Comparison of ENCODE assay signal across 27 mouse cellular contexts in the genomic region with DNA sequence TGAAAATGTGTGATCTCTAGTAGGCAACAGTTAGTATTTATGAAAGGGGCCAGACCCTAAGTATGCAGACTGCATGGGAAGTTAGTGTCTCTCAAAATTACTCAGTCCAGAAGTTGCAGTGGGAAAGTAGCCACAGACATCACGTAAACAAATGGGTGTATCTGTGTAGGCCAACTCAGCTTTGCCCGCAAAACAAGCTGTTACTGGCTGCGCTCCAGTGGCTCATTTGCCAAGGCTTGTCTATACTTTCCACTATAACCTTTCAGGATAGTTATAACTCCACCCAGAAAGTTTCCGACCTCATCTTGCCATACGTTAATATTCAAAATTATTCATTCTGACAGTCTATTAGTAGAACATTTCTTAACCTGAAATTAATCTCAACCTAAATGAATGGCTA.
DNase-seq lines count a peak whose midpoint lies in the region; ATAC-seq and TF ChIP-seq lines count a peak whose summit lies in the region.
"Had no signal": no experiment of that assay in that cellular context is flagged by ENCODE, and none has a peak within 500 bp of the region (broad histone marks: within the 10 kb centered on the region; RNA-seq: fewer than 3 reads in every experiment).

No protein-coding gene starts in this region.

- H3K9ac ChIP-seq in CH12.LX (ENCODE audit: insufficient read depth, low read depth): no peak overlapping the region
- no peak overlapping the region for H3K9ac ChIP-seq in kidney, embryonic 14.5 days (ENCODE audit: low read depth, low read length)
- H3K9ac ChIP-seq: embryonic facial prominence, embryonic 15.5 days; forebrain, embryonic 12.5 days; forebrain, postnatal 0 days; heart, embryonic 15.5 days; hindbrain, embryonic 12.5 days; intestine, embryonic 15.5 days; limb, embryonic 12.5 days; liver, embryonic 15.5 days had no signal

- no peak for TF ChIP-seq POLR2A in CH12.LX (IDR thresholded peaks at IDR 0.05; ENCODE audit: low read depth, low read length)

- no peak for ATAC-seq in kidney, embryonic 14.5 days (ENCODE audit: low FRiP score, low TSS enrichment)
- ATAC-seq: forebrain, postnatal 0 days; hindbrain, postnatal 0 days; intestine, embryonic 15.5 days had no signal

- no peak for TF ChIP-seq RAD21 in CH12.LX (IDR thresholded peaks at IDR 0.05; ENCODE audit: low read depth, low read length)

- no peaks in the 10 kb centered on the region for H3K79me2 ChIP-seq in CH12.LX (replicated peaks; ENCODE audit: control insufficient read depth, extremely low read depth, insufficient read depth, poor library complexity, severe bottlenecking)

- in situ Hi-C loops in CH12.LX (cut with MboI; ENCODE audit: low pct_ligation_motif_present, low pct_unique_long_range_greater_than_20kb, low sequenced_read_pairs): no loop called here

- H3K9me3 ChIP-seq in CH12.LX (replicated peaks; ENCODE audit: low read length): no peaks in the 10 kb centered on the region
- H3K9me3 ChIP-seq in kidney, embryonic 14.5 days (ENCODE audit: control insufficient read depth, low read length): no peaks in the 10 kb centered on the region
- H3K9me3 ChIP-seq: embryonic facial prominence, embryonic 15.5 days; forebrain, embryonic 12.5 days; heart, embryonic 10.5 days; heart, embryonic 15.5 days; hindbrain, embryonic 12.5 days; intestine, embryonic 15.5 days; limb, embryonic 12.5 days; liver, embryonic 15.5 days had no signal

- H3K27ac ChIP-seq in gastrocnemius, adult 2 months: no peak overlapping the region
- H3K27ac ChIP-seq in CH12.LX (ENCODE audit: insufficient read depth, low read depth): no peak overlapping the region
- no peak overlapping the region for H3K27ac ChIP-seq in kidney, embryonic 14.5 days (ENCODE audit: low read depth, low read length)
- H3K27ac ChIP-seq: embryonic facial prominence, embryonic 15.5 days; forebrain, embryonic 12.5 days; heart, embryonic 10.5 days; heart, embryonic 15.5 days; hindbrain, embryonic 12.5 days; hindbrain, postnatal 0 days; intestine, embryonic 15.5 days; kidney, postnatal 0 days; limb, embryonic 12.5 days; liver, embryonic 15.5 days had no signal

- peaks cover 0 to 2% of the 10 kb centered on the region in 2 experiments; a peak in 2 of 4 replicates for H3K4me1 ChIP-seq in CH12.LX (ENCODE audit: control insufficient read depth in 1 of 2, insufficient read depth in 2 of 2)
- H3K4me1 ChIP-seq in kidney, embryonic 14.5 days (ENCODE audit: control insufficient read depth, insufficient read depth, low read length): no peaks in the 10 kb centered on the region
- H3K4me1 ChIP-seq: embryonic facial prominence, embryonic 15.5 days; forebrain, embryonic 12.5 days; heart, embryonic 10.5 days; heart, embryonic 15.5 days; hindbrain, embryonic 12.5 days; intestine, embryonic 15.5 days; limb, embryonic 12.5 days; liver, embryonic 15.5 days had no signal

- no peak overlapping the region for H3K4me3 ChIP-seq in gastrocnemius, adult 2 months
- no peak overlapping the region for H3K4me3 ChIP-seq in CH12.LX (replicated peaks in 1 of 3; ENCODE audit: low read depth in 2 of 3, low read length in 2 of 3, poor library complexity in 1 of 3)
- no peak overlapping the region for H3K4me3 ChIP-seq in kidney, embryonic 14.5 days (ENCODE audit: low read length)
- H3K4me3 ChIP-seq: embryonic facial prominence, embryonic 15.5 days; forebrain, embryonic 12.5 days; heart, embryonic 10.5 days; heart, embryonic 15.5 days; hindbrain, embryonic 12.5 days; intestine, embryonic 15.5 days; limb, embryonic 12.5 days; liver, embryonic 15.5 days had no signal

- peak; percentile 20 for DNase-seq in gastrocnemius, adult 2 months
- no peak for DNase-seq in gastrocnemius, postnatal 4 days (ENCODE audit: low spot score in 2 of 2)
- DNase-seq in CH12.LX (ENCODE audit: extremely low read depth) (peak; percentile 11), NIH3T3 (ENCODE audit: low read depth) (peak; percentile 56)
- peak; percentile 63 for DNase-seq in lung, postnatal 36 days
- DNase-seq: adrenal gland, postnatal 14 days; B cell, adult 2 months; cerebellum, adult 11-12 months; forebrain, postnatal 0 days; gastrocnemius, postnatal 10 days; heart, postnatal 36 days; kidney, adult 2 months; kidney, postnatal 4 days; midbrain, embryonic 14.5 days; thymus, adult 2 months; thymus, postnatal 36 days had no signal

- no peaks in the 10 kb centered on the region for H3K36me3 ChIP-seq in CH12.LX (replicated peaks in 1 of 2; ENCODE audit: control insufficient read depth in 1 of 2, insufficient read depth in 1 of 2, low read length in 1 of 2)
- H3K36me3 ChIP-seq in kidney, embryonic 14.5 days (ENCODE audit: control insufficient read depth, insufficient read depth, low read length): no peaks in the 10 kb centered on the region
- H3K36me3 ChIP-seq: embryonic facial prominence, embryonic 15.5 days; forebrain, embryonic 12.5 days; heart, embryonic 10.5 days; heart, embryonic 15.5 days; hindbrain, embryonic 12.5 days; intestine, embryonic 15.5 days; limb, embryonic 12.5 days; liver, embryonic 15.5 days had no signal

- no peak overlapping the region for H3K4me2 ChIP-seq in CH12.LX (ENCODE audit: insufficient read depth, low read depth, poor library complexity, severe bottlenecking)
- no peak overlapping the region for H3K4me2 ChIP-seq in kidney, embryonic 14.5 days (replicated peaks; ENCODE audit: low read depth, low read length)
- H3K4me2 ChIP-seq: embryonic facial prominence, embryonic 15.5 days; forebrain, embryonic 12.5 days; heart, embryonic 15.5 days; hindbrain, embryonic 12.5 days; intestine, embryonic 15.5 days; limb, embryonic 12.5 days; liver, embryonic 15.5 days had no signal

- TF ChIP-seq EP300 in CH12.LX (IDR thresholded peaks at IDR 0.05; ENCODE audit: low read length): no peak

- H3K27me3 ChIP-seq in CH12.LX (replicated peaks): no peaks in the 10 kb centered on the region
- no peaks in the 10 kb centered on the region for H3K27me3 ChIP-seq in kidney, embryonic 14.5 days (ENCODE audit: control insufficient read depth, insufficient read depth, low read length)
- H3K27me3 ChIP-seq: embryonic facial prominence, embryonic 15.5 days; forebrain, embryonic 12.5 days; heart, embryonic 15.5 days; hindbrain, embryonic 12.5 days; intestine, embryonic 15.5 days; limb, embryonic 12.5 days; liver, embryonic 15.5 days had no signal

- dilution Hi-C loops in CH12.LX (cut with MboI; ENCODE audit: extremely low pct_ligation_motif_present, extremely low pct_unique_long_range_greater_than_20kb, low sequenced_read_pairs): no loop called here

- intact Hi-C loops in gastrocnemius, adult 2 months (cut with DNase I): no loop called here

- WGBS in kidney, embryonic 14.5 days: 95% methylated on average over 5 of the region's 5 CpGs

- TF ChIP-seq CTCF in gastrocnemius, adult 2 months (IDR thresholded peaks at IDR 0.05): no peak
- TF ChIP-seq CTCF in CH12.LX (conservative IDR thresholded peaks at IDR 0.05 in 1 of 2, IDR thresholded peaks at IDR 0.05 in 1 of 2; ENCODE audit: low read depth in 2 of 2, low read length in 2 of 2): no peak

TF ChIP-seq in CH12.LX, 34 proteins besides CTCF, POLR2A, EP300 and RAD21:
- TF ChIP-seq NRF1 (IDR thresholded peaks at IDR 0.05; ENCODE audit: low read depth, low read length): no peak
- TF ChIP-seq KAT2A (IDR thresholded peaks at IDR 0.05; ENCODE audit: insufficient replicate concordance, low read length): no peak
- peak; percentile 69 for TF ChIP-seq IRF4 (IDR thresholded peaks at IDR 0.05; ENCODE audit: low read depth, low read length)

Comparison
In these comparisons a context has a peak if more than half of its experiments do, and no peak if none do; other contexts are left out.
1. DNase-seq: peak in gastrocnemius, adult 2 months (single experiment), CH12.LX (single experiment), NIH3T3 (single experiment) and lung, postnatal 36 days (single experiment); none in gastrocnemius, postnatal 4 days (0 of 2).